Mouse (Mus musculus) embryonic facial prominence, embryonic 12.5 days (tissue): ENCODE data around the gene H2-Q6. TPM values are rescaled to one million over a fixed set of nuclear protein-coding genes. Genes with fewer than 3 reads are reported as not detected.
"Not testable (repeated sequence)": the region's sequence is repeated elsewhere in the genome, so short reads cannot be mapped to it uniquely, and the experiment has no call there.

ENCODE experiments used
- ATAC-seq: fragments of 200-750 bp; cut with Nextera tagmentation; 2 replicates; pipeline ENCODE4 v1.8.0; 2017; ENCODE audit not compliant: insufficient number of reproducible peaks, insufficient read depth, low FRiP score, low TSS enrichment
- H3K27ac ChIP-seq: fragments of 300-500 bp; sonication (generic); 2 replicates; pipeline ENCODE4 v1.5.1; 2016; ENCODE audit warnings: mild to moderate bottlenecking
- H3K27me3 ChIP-seq: fragments of 300-500 bp; sonication (generic); 2 replicates; pipeline ENCODE4 v1.6.1; 2016; ENCODE audit warnings: mild to moderate bottlenecking, moderate library complexity
- H3K36me3 ChIP-seq: fragments of 300-500 bp; sonication (generic); 2 replicates; pipeline ENCODE4 v1.6.1; 2016; ENCODE audit warnings: mild to moderate bottlenecking
- H3K4me1 ChIP-seq: fragments of 300-500 bp; sonication (generic); 2 replicates; pipeline ENCODE4 v1.6.1; 2016
- H3K4me2 ChIP-seq: fragments of 300-500 bp; sonication (generic); replicated peaks from 2 replicates; pipeline ENCODE4 v1.6.1; 2016; ENCODE audit warnings: mild to moderate bottlenecking, moderate library complexity
- H3K4me3 ChIP-seq: fragments of 300-500 bp; sonication (generic); 2 replicates; pipeline ENCODE4 v1.5.1; 2016; ENCODE audit warnings: mild to moderate bottlenecking
- H3K9ac ChIP-seq: fragments of 300-500 bp; sonication (generic); 2 replicates; pipeline ENCODE4 v1.6.1; 2016; ENCODE audit warnings: mild to moderate bottlenecking, moderate library complexity
- H3K9me3 ChIP-seq: fragments of 300-500 bp; sonication (generic); 2 replicates; pipeline ENCODE4 v1.6.1; 2016; ENCODE audit warnings: mild to moderate bottlenecking, moderate library complexity
- WGBS: fragments of 180-500 bp; shearing (Covaris S2); methylation state at CpG from one replicate; pipeline ENCODE4 v1.1.7; 2016; 5-methylcytosine and 5-hydroxymethylcytosine counted together
- polyA plus RNA-seq: library from polyadenylated mRNA; unstranded; fragments of >200 nt; fragmentation: Nextera tagmentation; extraction: Ambion mirVana; gene quantifications from 2 replicates; pipeline ENCODE4 v1.2.1, GENCODE M21; 2016

Gene H2-Q6
- 0.33 and 0.98 TPM in 2 replicates for polyA plus RNA-seq

- not testable (repeated sequence) for H3K4me1 ChIP-seq
- H3K9ac ChIP-seq = 0 out of 2 replicates have a peak within 1 kb of the TSS, but pooled peaks have one; percentile 24
Observed at GRCm38 (mm10) chr17:35424624-35425416, at the start of gene H2-Q6. TSS of gene H2-Q6 (plus strand) at chr17:35424850.

GRCm38 (mm10) chr17:35379369-35379728 lies 45.3 kb upstream of the H2-Q6 start, which contains the start of gene H2-Q4:
TSS of gene H2-Q4 (plus strand) at chr17:35379617.
- peak within 1 kb of the TSS; percentile 53 for H3K4me3 ChIP-seq
- H3K36me3 ChIP-seq = no peaks in the 10 kb centered on the region
- H3K27ac ChIP-seq = no peak within 1 kb of the TSS
- H3K9me3 ChIP-seq = no peaks in the 10 kb centered on the region
- H3K9ac ChIP-seq = peak within 1 kb of the TSS; percentile 59
- under 1% methylated on average over 16 of the region's 16 CpGs for WGBS
- ATAC-seq = 0 out of 2 replicates have a peak, but pooled peaks have one; percentile 52
- peak within 1 kb of the TSS; percentile 96 for H3K4me2 ChIP-seq
- peaks cover 22% of the 10 kb centered on the region for H3K27me3 ChIP-seq
- H3K4me1 ChIP-seq = no peaks in the 10 kb centered on the region

More at GRCm38 (mm10) chr17:35424624-35425416, at the start of gene H2-Q6:
- Histone ChIP-seq H3K27me3 (peaks cover 34% of the 10 kb centered on the region), H3K4me3 (peak within 1 kb of the TSS; percentile 34), H3K4me2 (peak within 1 kb of the TSS; percentile 61)
- not testable (repeated sequence) for H3K27ac ChIP-seq, H3K36me3 ChIP-seq, H3K9me3 ChIP-seq
- 2% methylated on average over 62 of the region's 66 CpGs for WGBS
- peak; percentile 25; the same call in 1 of the 2 replicates for ATAC-seq

GRCm38 (mm10) chr17:35379729-35380451 lies 44.8 kb upstream of the H2-Q6 start:
- Histone ChIP-seq H3K4me2 (peak overlapping the region; percentile 96), H3K36me3 (no peaks in the 10 kb centered on the region), H3K27me3 (peaks cover 22% of the 10 kb centered on the region), H3K4me3 (peak overlapping the region; percentile 53), H3K9me3 (no peaks in the 10 kb centered on the region), H3K4me1 (no peaks in the 10 kb centered on the region), H3K27ac (no peak overlapping the region), H3K9ac (peak overlapping the region; percentile 59)
- 0 out of 2 replicates have a peak, but pooled peaks have one; percentile 6 for ATAC-seq
- 2% methylated on average over 70 of the region's 70 CpGs for WGBS

GRCm38 (mm10) chr17:35389796-35390195 lies 34.9 kb upstream of the H2-Q6 start:
- not testable (repeated sequence) for H3K4me3 ChIP-seq, ATAC-seq, H3K9me3 ChIP-seq, H3K9ac ChIP-seq, H3K36me3 ChIP-seq, H3K4me2 ChIP-seq, H3K27ac ChIP-seq, H3K4me1 ChIP-seq
- 2% methylated on average over 7 of the region's 7 CpGs for WGBS
- peaks cover 12% of the 10 kb centered on the region for H3K27me3 ChIP-seq

- H3K9ac ChIP-seq, H3K27ac ChIP-seq, H3K36me3 ChIP-seq, H3K4me2 ChIP-seq, H3K4me3 ChIP-seq, H3K4me1 ChIP-seq, ATAC-seq, H3K9me3 ChIP-seq: not testable (repeated sequence)
- WGBS = 60% methylated on average over 2 of the region's 2 CpGs
- peaks cover 20% of the 10 kb centered on the region for H3K27me3 ChIP-seq
Observed at GRCm38 (mm10) chr17:35392671-35393070, 32.0 kb upstream of the H2-Q6 start.

DNA sequence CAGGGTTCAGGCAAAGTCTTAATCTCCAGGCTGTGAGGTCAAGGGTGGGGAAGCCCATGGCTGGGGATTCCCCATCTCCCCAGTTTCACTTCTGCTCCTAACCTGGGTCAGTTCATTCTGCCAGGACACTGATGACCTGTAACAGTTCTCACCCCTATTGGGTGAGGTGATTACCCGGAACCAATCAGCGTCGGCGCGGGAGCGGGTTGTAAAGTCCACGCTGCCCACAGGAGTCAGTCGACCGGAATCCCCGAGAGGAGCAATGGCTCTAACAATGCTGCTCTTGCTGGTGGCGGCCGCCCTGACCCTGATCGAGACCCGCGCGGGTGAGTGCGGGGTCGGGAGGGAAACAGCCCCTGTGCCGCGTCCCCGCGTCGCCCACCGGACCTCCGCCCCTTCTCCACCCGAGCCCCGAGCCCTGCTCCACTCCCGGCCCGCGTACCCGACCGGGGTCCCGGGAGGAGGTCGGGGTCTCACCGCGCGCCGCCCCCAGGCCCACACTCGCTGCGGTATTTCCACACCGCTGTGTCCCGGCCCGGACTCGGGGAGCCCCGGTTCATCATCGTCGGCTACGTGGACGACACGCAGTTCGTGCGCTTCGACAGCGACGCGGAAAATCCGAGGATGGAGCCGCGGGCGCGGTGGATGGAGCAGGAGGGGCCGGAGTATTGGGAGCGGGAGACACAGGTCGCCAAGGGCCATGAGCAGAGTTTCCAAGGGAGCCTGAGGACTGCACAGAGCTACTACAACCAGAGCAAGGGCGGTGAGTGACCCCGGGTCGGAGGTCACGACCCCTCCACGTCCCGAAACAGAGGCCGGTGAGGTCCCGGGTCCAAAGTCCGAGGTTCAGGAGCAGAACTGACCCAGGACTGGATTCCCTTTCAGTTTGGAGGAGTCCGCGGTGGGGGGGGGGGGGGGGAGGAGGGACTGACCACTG lies 30.5 kb upstream of the H2-Q6 start:
- peaks cover 20% of the 10 kb centered on the region for H3K27me3 ChIP-seq
- ATAC-seq = 0 out of 2 replicates have a peak, but pooled peaks have one; percentile 35
- 1% methylated on average over 56 of the region's 75 CpGs for WGBS
- H3K9me3 ChIP-seq, H3K36me3 ChIP-seq, H3K4me1 ChIP-seq, H3K27ac ChIP-seq, H3K9ac ChIP-seq: not testable (repeated sequence)
- peak overlapping the region; percentile 42 for H3K4me2 ChIP-seq
- H3K4me3 ChIP-seq = peak overlapping the region; percentile 25; the same call in 1 of the 2 replicates

DNA sequence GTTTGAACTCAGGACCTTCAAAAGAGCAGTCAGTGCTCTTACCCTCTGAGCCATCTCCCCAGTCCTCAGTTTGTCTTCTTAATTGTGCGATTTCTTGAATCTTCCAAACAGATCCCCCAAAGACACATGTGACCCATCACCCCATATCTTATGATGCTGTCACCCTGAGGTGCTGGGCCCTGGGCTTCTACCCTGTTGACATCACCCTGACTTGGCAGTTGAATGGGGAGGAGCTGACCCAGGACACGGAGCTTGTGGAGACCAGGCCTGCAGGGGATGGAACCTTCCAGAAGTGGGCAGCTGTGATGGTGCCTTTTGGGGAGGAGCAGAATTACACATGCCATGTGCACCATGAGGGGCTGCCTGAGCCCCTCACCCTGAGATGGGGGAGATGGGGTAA lies 27.7 kb upstream of the H2-Q6 start:
- not testable (repeated sequence) for H3K36me3 ChIP-seq, ATAC-seq, H3K27ac ChIP-seq, H3K4me1 ChIP-seq, H3K9ac ChIP-seq, H3K4me3 ChIP-seq, H3K4me2 ChIP-seq, H3K9me3 ChIP-seq
- WGBS = 92% methylated on average over 2 of the region's 2 CpGs
- peaks cover 17% of the 10 kb centered on the region for H3K27me3 ChIP-seq

GRCm38 (mm10) chr17:35413057-35413456 lies 11.6 kb upstream of the H2-Q6 start:
- H3K27ac ChIP-seq, ATAC-seq, H3K9me3 ChIP-seq, H3K4me3 ChIP-seq, H3K9ac ChIP-seq, H3K4me1 ChIP-seq, H3K36me3 ChIP-seq, H3K4me2 ChIP-seq, H3K27me3 ChIP-seq: not testable (repeated sequence)
- WGBS = no CpG with 5 or more reads among the region's 1 CpGs

GRCm38 (mm10) chr17:35415273-35416129 lies 9.1 kb upstream of the H2-Q6 start:
- not testable (repeated sequence) for H3K36me3 ChIP-seq, H3K9me3 ChIP-seq, H3K27ac ChIP-seq, H3K4me3 ChIP-seq, H3K4me2 ChIP-seq, H3K4me1 ChIP-seq, H3K9ac ChIP-seq, ATAC-seq
- peaks cover 12% of the 10 kb centered on the region; the same call in 1 of the 2 replicates for H3K27me3 ChIP-seq
- 47% methylated on average over 3 of the region's 10 CpGs for WGBS

DNA sequence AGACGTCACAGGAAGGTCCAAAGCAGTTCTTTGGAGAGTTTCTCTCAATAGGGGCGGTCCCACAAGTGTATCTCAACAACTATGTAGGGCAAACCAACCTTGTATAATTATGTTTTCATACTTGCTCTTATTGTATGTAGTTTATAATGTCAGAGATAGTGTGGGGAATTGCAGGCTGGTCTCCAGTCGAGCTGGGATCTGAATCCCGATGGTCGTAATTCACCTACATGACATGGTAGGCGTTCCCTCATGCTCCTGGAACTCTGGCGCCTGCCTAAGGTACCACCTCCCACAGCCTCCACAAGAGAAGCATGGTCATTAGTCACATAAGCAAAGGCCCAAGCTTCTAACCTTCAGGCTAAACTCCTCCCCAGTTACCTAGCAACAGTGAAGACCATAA lies 5.9 kb upstream of the H2-Q6 start:
- H3K36me3 ChIP-seq = no peaks in the 10 kb centered on the region
- WGBS = 81% methylated on average over 7 of the region's 7 CpGs
- H3K27ac ChIP-seq = no peak overlapping the region
- H3K4me1 ChIP-seq = no peaks in the 10 kb centered on the region
- no peak overlapping the region for H3K4me3 ChIP-seq
- H3K27me3 ChIP-seq = peaks cover 19% of the 10 kb centered on the region
- no peaks in the 10 kb centered on the region for H3K9me3 ChIP-seq
- no peak for ATAC-seq
- H3K4me2 ChIP-seq = no peak overlapping the region
- H3K9ac ChIP-seq = no peak overlapping the region
